ENCODE assay signal across 8 mouse cellular contexts in genomic region chr14:20696986-20697385, GRCm38 (mm10). TPM values are rescaled to one million over a fixed set of nuclear protein-coding genes. Genes with fewer than 3 reads are reported as not detected.
DNase-seq lines count a peak whose midpoint lies in the region; ATAC-seq lines count a peak whose summit lies in the region.

No protein-coding gene starts in this region.

- WGBS in intestine, embryonic 14.5 days = 25% methylated on average over 1 of the region's 1 CpGs
- 26% methylated on average over 1 of the region's 1 CpGs for WGBS in limb, embryonic 12.5 days
- 15% methylated on average over 1 of the region's 1 CpGs for WGBS in midbrain, embryonic 11.5 days

- peak; percentile 94 for DNase-seq in heart, adult 11 months
- DNase-seq in heart, postnatal 25 days (ENCODE audit: low spot score) = no peak
- DNase-seq in cerebellum, adult 9-10 months = peak; percentile 62
- no peak for DNase-seq in intestine, embryonic 14.5 days (ENCODE audit: low spot score)
- peak; percentile 86 for DNase-seq in midbrain, embryonic 11.5 days (ENCODE audit: low spot score, missing footprints)
- peak; percentile 64 for DNase-seq in thymus, postnatal 14 days

- H3K9me3 ChIP-seq in intestine, embryonic 14.5 days (ENCODE audit: control insufficient read depth, low read length) = no peaks in the 10 kb centered on the region
- no peaks in the 10 kb centered on the region for H3K9me3 ChIP-seq in limb, embryonic 12.5 days
- no peaks in the 10 kb centered on the region for H3K9me3 ChIP-seq in midbrain, embryonic 11.5 days (ENCODE audit: control insufficient read depth, low read length)

- intact Hi-C loops in heart, postnatal 25 days (cut with DNase I) = loop anchor here (5.0 kb wide), 1 partner anchor 100 kb away; no protein-coding TSS in a partner anchor

- H3K4me2 ChIP-seq in intestine, embryonic 14.5 days (ENCODE audit: low read length) = peak overlapping the region; percentile 78
- peak overlapping the region; percentile 81 for H3K4me2 ChIP-seq in limb, embryonic 12.5 days
- peak overlapping the region; percentile 76 for H3K4me2 ChIP-seq in midbrain, embryonic 11.5 days

- ATAC-seq in frontal cortex, adult (ENCODE audit: low TSS enrichment) = peak; percentile 62
- no peak for ATAC-seq in intestine, embryonic 14.5 days (replicated peaks; ENCODE audit: low FRiP score, low TSS enrichment, low read depth)
- no peak for ATAC-seq in limb, embryonic 12.5 days (ENCODE audit: insufficient number of reproducible peaks, insufficient read depth, low FRiP score, low TSS enrichment, low read depth)
- no peak for ATAC-seq in midbrain, embryonic 11.5 days (ENCODE audit: low FRiP score)

- H3K4me3 ChIP-seq in intestine, embryonic 14.5 days (ENCODE audit: low read depth, low read length) = peak overlapping the region; percentile 79
- H3K4me3 ChIP-seq in limb, embryonic 12.5 days (replicated peaks) = peak overlapping the region; percentile 79
- H3K4me3 ChIP-seq in midbrain, embryonic 11.5 days (ENCODE audit: low read depth, low read length) = peak overlapping the region; percentile 94; the same call in 1 of the 2 replicates

- peaks cover 52% of the 10 kb centered on the region for H3K4me1 ChIP-seq in intestine, embryonic 14.5 days (replicated peaks; ENCODE audit: control insufficient read depth, insufficient read depth, low read length)
- H3K4me1 ChIP-seq in limb, embryonic 12.5 days (replicated peaks) = peaks cover 51% of the 10 kb centered on the region
- H3K4me1 ChIP-seq in midbrain, embryonic 11.5 days (ENCODE audit: control insufficient read depth, insufficient read depth, low read length) = peaks cover 32% of the 10 kb centered on the region

- H3K27ac ChIP-seq in intestine, embryonic 14.5 days (ENCODE audit: low read depth) = no peak overlapping the region
- no peak overlapping the region for H3K27ac ChIP-seq in limb, embryonic 12.5 days
- no peak overlapping the region for H3K27ac ChIP-seq in midbrain, embryonic 11.5 days (ENCODE audit: low read depth, low read length)

- no peaks in the 10 kb centered on the region for H3K27me3 ChIP-seq in intestine, embryonic 14.5 days (replicated peaks; ENCODE audit: control insufficient read depth, insufficient read depth, low read length)
- H3K27me3 ChIP-seq in limb, embryonic 12.5 days = no peaks in the 10 kb centered on the region
- H3K27me3 ChIP-seq in midbrain, embryonic 11.5 days (ENCODE audit: control insufficient read depth, insufficient read depth, low read length) = no peaks in the 10 kb centered on the region

- H3K9ac ChIP-seq in intestine, embryonic 14.5 days (ENCODE audit: low read length) = peak overlapping the region; percentile 88; the same call in 1 of the 2 replicates
- no peak overlapping the region for H3K9ac ChIP-seq in limb, embryonic 12.5 days (replicated peaks)
- 0 out of 2 replicates have a peak overlapping the region, but pooled peaks have one; percentile 22 for H3K9ac ChIP-seq in midbrain, embryonic 11.5 days (ENCODE audit: low read length)

- H3K36me3 ChIP-seq in intestine, embryonic 14.5 days (ENCODE audit: control insufficient read depth, insufficient read depth, low read length) = peaks cover 35% of the 10 kb centered on the region
- H3K36me3 ChIP-seq in limb, embryonic 12.5 days = peaks cover 52% of the 10 kb centered on the region
- H3K36me3 ChIP-seq in midbrain, embryonic 11.5 days (ENCODE audit: control insufficient read depth, insufficient read depth, low read length) = peaks cover 19% of the 10 kb centered on the region; the same call in 1 of the 2 replicates

RNA-seq across cellular contexts. Expression of gene Fut11, which starts 2.2 kb away (rescaled TPM):
- total RNA-seq in heart, postnatal 25 days (2021) = 1 to 10 TPM; 6.0 to 7.4 TPM
- polyA plus RNA-seq in intestine, embryonic 14.5 days (2014; fragmentation: Nextera tagmentation; extraction: Ambion mirVana) = 19.6 and 20.0 TPM in 2 replicates
- 24.9 and 27.2 TPM in 2 replicates for polyA plus RNA-seq in limb, embryonic 12.5 days (2016; fragmentation: Nextera tagmentation; extraction: Ambion mirVana)
- polyA plus RNA-seq in midbrain, embryonic 11.5 days (2014; fragmentation: Nextera tagmentation; extraction: Ambion mirVana) = 20.7 and 22.0 TPM in 2 replicates

RNA-seq across cellular contexts. Expression of gene Chchd1, which starts 5.8 kb away (rescaled TPM):
- 100 to 1,000 TPM; 120 to 126 TPM for total RNA-seq in heart, postnatal 25 days (2021)
- 231 and 234 TPM in 2 replicates for polyA plus RNA-seq in intestine, embryonic 14.5 days (2014; fragmentation: Nextera tagmentation; extraction: Ambion mirVana)
- polyA plus RNA-seq in limb, embryonic 12.5 days (2016; fragmentation: Nextera tagmentation; extraction: Ambion mirVana) = 243 and 264 TPM in 2 replicates
- polyA plus RNA-seq in midbrain, embryonic 11.5 days (2014; fragmentation: Nextera tagmentation; extraction: Ambion mirVana) = 256 and 258 TPM in 2 replicates

RNA-seq across cellular contexts. Expression of gene Zswim8, which starts 10.4 kb away (rescaled TPM):
- total RNA-seq in heart, postnatal 25 days (2021) = 10 to 100 TPM; 46.6 to 47.6 TPM
- 30.3 and 35.9 TPM in 2 replicates for polyA plus RNA-seq in intestine, embryonic 14.5 days (2014; fragmentation: Nextera tagmentation; extraction: Ambion mirVana)
- 37.5 and 43.6 TPM in 2 replicates for polyA plus RNA-seq in limb, embryonic 12.5 days (2016; fragmentation: Nextera tagmentation; extraction: Ambion mirVana)
- 19.1 and 22.9 TPM in 2 replicates for polyA plus RNA-seq in midbrain, embryonic 11.5 days (2014; fragmentation: Nextera tagmentation; extraction: Ambion mirVana)

RNA-seq across cellular contexts. Expression of gene Sec24c, which starts 22.9 kb away (rescaled TPM):
- 100 to 1,000 TPM in 1 of 2 experiments, 10 to 100 TPM in 1; 96.8 to 107 TPM for total RNA-seq in heart, postnatal 25 days (2021)
- 87.4 and 92.4 TPM in 2 replicates for polyA plus RNA-seq in intestine, embryonic 14.5 days (2014; fragmentation: Nextera tagmentation; extraction: Ambion mirVana)
- 77.2 and 91.2 TPM in 2 replicates for polyA plus RNA-seq in limb, embryonic 12.5 days (2016; fragmentation: Nextera tagmentation; extraction: Ambion mirVana)
- polyA plus RNA-seq in midbrain, embryonic 11.5 days (2014; fragmentation: Nextera tagmentation; extraction: Ambion mirVana) = 74.3 and 74.7 TPM in 2 replicates

RNA-seq across cellular contexts. Expression of gene Synpo2l, which starts 28.8 kb away (rescaled TPM):
- 100 to 1,000 TPM; 128 to 138 TPM for total RNA-seq in heart, postnatal 25 days (2021)
- 0.18 and 0.19 TPM in 2 replicates for polyA plus RNA-seq in intestine, embryonic 14.5 days (2014; fragmentation: Nextera tagmentation; extraction: Ambion mirVana)
- polyA plus RNA-seq in limb, embryonic 12.5 days (2016; fragmentation: Nextera tagmentation; extraction: Ambion mirVana) = 11.7 and 14.2 TPM in 2 replicates
- polyA plus RNA-seq in midbrain, embryonic 11.5 days (2014; fragmentation: Nextera tagmentation; extraction: Ambion mirVana) = 0.14 and 0.22 TPM in 2 replicates

Comparison
In these comparisons a context has a peak if more than half of its experiments do, and no peak if none do; other contexts are left out.
1. DNase-seq: peak in heart, adult 11 months (single experiment), cerebellum, adult 9-10 months (single experiment), midbrain, embryonic 11.5 days (single experiment) and thymus, postnatal 14 days (single experiment); none in heart, postnatal 25 days (single experiment) and intestine, embryonic 14.5 days (single experiment).
2. Peak in every context shown above with its lines, with median percentiles within 50 percentile points of each other: H3K4me2 ChIP-seq and H3K4me3 ChIP-seq.